Mouse (Mus musculus) spleen, postnatal 14 days (tissue): ENCODE data around the gene Capn9.

Experiments used
- DNase-seq, 2 experiments: peaks; one replicate each; pipeline ENCODE4 v3.0.0; 2021 to 2022; ENCODE audit warnings: low spot score in 2 of 2

Gene Capn9

GRCm38 (mm10) chr8:124571732-124572429, 4.0 kb upstream of the Capn9 start:
- no peak for DNase-seq

DNA sequence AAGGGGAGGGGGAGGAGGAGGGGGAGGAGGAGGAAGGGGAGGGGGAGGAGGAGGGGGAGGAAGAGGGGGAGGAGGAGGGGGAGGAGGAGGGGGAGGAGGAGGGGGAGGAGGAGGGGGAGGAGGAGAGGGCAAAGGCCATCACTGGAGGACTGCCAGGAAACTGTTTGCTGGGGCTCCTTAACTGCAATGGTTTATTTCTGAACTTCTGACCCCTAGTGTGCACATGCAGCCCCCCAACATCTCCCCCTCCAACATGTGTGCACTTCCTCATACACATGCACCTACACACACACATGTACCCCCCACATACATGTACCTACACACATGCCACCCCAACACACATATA, 3.5 kb upstream of the Capn9 start:
- no peak for DNase-seq

DNA sequence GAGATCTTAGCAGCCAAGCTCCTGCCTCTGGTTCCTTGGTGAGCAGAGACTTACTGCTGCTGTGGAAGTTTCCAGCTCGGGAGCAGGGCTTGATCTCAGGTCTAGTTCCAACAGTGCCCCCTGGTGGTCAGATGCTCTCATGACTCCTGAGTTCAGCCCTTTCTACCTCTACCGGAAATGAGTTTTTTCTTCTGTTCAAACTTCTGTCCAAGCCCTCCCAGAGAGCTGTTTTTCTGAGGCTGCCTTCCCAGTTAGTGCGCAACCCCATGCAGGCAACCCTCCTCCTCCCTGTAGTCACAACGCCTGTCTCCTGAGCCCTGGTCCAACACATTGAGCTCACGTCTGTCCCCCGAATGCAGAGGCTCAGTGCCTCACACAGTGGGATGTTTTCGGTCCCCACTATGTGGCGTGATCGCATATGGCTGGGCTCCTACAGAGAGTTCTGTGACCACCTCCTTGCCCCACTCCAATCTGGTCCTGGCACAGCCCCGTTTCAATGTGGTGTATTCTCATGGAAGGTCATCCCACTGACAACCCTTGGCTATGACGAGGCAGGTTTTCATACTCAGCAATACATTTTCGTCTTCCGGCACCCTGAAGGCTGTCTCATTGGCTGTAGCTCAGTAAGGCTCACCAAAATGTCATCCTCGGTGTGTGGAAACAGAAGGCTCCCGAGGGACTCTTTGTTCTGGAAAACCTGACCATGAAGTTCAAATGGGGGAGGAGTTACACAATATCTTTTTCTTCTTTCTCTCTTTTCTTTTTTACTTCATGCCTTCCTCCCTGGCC, 2.2 kb upstream of the Capn9 start:
- DNase-seq, result peak; percentile 62 to 73

- DNase-seq, result no peak
Observed at GRCm38 (mm10) chr8:124576751-124577150, 840 bp downstream of the Capn9 start.

- no peak for DNase-seq
Observed at GRCm38 (mm10) chr8:124585718-124586425, 10.0 kb downstream of the Capn9 start.

DNA sequence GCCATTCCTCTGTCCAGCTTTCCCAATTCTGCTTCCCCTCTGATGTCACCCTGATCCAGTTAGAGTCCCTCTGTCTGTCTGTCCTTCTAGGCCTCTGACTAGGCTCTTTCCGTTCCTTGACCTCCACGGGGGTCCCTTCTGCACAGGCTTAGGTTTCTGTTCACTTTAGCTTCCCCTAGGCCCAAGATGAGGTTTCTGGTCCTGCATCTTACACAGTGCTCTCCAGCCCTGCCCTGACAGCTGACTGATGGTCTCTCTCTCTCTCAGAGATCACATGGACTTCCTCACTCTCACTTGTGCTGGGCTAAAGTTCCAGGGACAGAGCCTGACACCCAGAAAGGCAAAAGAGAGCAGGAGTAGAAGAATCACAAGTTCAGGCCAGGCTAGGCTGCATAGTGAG, 10.6 kb downstream of the Capn9 start:
- no peak for DNase-seq

GRCm38 (mm10) chr8:124589393-124589792, 13.5 kb downstream of the Capn9 start:
- DNase-seq, result no peak

DNA sequence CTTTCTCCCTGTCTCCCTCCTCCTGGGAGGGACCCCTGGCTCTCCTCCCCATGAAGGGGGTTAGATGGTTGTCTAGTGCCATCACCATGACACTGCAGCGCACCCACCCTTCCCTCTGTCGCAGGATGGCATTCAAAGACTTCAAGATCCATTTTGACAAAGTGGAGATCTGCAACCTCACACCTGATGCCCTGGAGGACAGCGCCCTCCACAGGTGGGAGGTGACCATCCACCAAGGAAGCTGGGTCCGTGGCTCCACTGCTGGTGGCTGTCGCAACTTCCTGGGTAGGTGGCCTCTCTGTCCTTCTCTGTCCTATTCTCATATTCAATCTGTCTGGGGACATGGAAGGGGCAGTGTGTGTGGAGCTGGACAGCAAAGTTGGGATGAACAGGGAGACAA, 28.2 kb downstream of the Capn9 start:
- DNase-seq, result no peak

- no peak for DNase-seq
Observed at GRCm38 (mm10) chr8:124608239-124608971, 32.5 kb downstream of the Capn9 start.

DNA sequence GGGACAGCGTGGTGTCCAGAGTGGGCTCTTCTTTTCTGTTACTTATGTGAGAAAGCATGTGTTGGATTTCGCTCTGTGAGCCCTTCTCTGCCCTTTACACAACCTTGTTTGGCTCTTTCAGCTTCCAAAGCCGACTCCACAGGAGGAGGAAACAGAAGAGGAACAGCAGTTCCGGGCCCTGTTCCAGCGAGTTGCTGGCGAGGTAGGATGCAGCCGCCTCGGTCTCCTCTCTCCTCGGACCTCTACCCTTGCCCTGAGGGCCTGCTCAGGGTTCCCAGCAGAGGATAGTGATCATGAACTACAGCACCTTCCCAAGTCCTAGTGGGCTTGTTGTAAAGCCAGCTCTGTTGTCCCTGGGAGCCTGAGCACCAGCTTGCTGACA, 33.1 kb downstream of the Capn9 start:
- no peak for DNase-seq

DNA sequence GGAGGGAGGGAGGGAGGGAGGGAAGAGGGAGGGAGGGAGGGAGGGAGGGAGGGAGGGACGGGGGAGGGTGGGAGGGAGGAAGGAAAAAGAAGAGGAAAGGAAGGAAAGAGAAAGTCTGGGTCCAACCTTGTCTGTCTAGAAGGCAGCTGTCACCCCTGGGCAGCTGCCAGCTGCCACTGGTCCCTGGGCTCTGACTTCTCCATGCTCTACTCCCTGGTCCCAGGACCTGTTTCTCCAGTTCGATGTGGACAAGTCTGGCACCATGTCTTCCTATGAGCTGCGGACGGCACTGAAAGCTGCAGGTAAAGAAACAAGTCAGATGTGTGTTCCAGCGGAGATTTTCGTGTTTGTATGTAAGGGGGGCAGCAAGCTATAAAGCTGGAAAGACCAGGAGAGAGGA, 38.4 kb downstream of the Capn9 start:
- DNase-seq, result no peak

- peak in 1 of 2 experiments; percentile 55 for DNase-seq
Observed at GRCm38 (mm10) chr8:124617266-124617869, 41.5 kb downstream of the Capn9 start.

- no peak for DNase-seq
Observed at GRCm38 (mm10) chr8:124618252-124618651, 42.3 kb downstream of the Capn9 start.

- DNase-seq, result no peak
Observed at GRCm38 (mm10) chr8:124621255-124621654, 45.3 kb downstream of the Capn9 start.

- no peak for DNase-seq
Observed at GRCm38 (mm10) chr8:124626251-124626650, 50.3 kb downstream of the Capn9 start.

GRCm38 (mm10) chr8:124630489-124630888, 54.6 kb downstream of the Capn9 start:
- DNase-seq, result no peak

- no peak for DNase-seq
Observed at GRCm38 (mm10) chr8:124630891-124631290, 55.0 kb downstream of the Capn9 start.

GRCm38 (mm10) chr8:124631966-124632365, 56.1 kb downstream of the Capn9 start:
- no peak for DNase-seq

DNA sequence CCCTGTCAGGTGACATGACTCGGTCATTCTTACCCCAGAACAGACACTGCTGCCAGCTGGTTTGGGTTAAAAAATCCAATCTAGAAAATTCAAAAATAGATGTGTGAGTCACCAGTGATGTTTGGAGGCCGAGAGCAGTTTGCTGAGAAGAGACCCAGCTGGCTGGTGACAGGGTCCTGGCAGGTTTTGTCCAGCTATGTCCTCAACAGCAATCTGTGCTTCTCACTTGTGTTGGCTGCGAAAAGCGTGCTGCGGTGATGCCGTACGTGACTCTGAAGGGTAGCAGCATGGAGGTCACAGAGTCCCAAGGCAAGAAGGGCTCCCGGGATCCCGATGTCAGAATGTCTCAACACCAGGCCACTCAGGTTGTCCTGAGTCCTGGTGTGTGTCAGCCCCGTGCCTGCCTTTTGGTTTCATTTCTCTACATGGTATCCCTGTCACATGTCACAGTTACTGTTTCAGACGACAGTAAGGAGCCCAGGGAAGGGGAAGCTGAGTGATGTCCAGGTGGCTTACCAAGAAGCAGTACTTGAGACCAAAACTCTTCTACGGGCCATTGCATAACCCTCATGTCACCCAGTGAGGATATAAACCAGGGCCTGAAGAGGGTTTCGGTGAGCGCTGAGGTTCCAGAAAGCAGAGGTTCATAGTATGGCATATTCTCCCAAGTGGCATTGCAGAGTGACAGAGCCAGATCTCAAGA, 57.2 kb downstream of the Capn9 start:
- DNase-seq, result no peak

DNA sequence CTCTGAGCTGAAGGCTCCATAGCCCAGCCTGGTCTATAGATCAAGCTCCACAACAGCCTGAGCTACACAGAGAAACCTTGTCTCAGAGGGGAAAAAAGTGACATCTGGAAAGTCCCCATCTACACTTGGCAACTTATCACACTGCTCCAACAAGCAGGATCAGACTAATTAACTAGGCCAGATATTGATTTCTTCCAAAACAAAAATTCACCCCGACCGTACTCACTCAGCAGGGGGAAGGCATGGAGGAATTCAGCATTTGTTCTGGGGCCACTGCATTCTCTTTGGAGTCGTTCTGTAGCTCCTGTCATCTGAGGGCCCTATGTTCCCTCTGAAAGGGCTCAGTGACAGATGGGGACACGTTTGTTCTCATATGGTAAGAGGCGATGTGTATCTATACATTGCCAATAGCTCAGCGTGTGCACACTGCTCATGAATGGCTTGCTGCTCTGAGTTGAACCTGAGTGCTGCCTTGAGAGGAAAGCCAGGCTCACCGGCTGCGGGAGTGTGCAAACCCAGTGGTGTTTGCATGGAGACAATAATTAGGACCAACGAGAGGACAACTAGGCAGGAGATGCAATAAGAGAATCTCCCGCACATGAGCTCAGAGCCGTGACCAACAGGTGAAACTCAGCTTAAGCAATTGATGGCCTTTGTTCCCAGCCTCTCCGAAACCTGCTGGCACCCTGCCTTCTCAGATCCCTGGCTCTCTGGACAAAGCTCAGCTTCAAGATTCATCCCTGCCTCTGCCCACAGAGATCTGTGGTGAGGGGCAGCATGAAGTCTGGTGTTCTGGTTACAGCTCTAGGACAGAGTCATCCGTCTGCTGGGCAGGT, 58.7 kb downstream of the Capn9 start:
- DNase-seq, result no peak
